Mouse (Mus musculus): ENCODE measurements around the gene Ehd1.

DNA sequence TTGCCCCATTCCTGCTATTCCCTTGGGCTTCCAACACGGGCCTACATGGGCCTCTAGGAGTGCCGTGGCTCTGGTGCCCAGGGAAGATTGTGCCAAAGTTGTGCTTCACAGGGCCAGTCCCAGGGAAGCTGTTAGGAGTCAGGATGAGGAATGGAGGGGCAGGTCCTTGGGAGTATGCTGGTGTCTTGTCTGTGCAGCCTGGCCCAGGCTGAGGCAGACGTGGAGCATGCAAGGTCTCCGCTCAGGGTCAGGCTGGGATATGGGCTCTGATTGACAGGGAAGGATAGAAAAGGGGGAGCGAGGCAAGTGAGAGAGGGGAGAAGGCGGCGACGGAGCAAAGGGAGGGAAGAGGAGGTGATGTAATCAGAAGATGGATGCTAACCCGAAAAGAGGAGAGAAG lies 48.2 kb downstream of the Ehd1 start:
- no peak for TF ChIP-seq CTCF (IDR thresholded peaks at IDR 0.05; ENCODE audit: insufficient read depth, low read depth, low read length)
- TF ChIP-seq POLR2A (IDR thresholded peaks at IDR 0.05; ENCODE audit: insufficient read depth, low read depth, low read length), result no peak
